Mouse (Mus musculus) erythroblast, embryonic 14.5 days (primary cell): ENCODE measurements around the gene Uchl5. TPM values are rescaled to one million over a fixed set of nuclear protein-coding genes. Genes with fewer than 3 reads are reported as not detected.

ENCODE experiments used
- H3K27me3 ChIP-seq: 2 replicates; pipeline ENCODE4 v1.6.1; 2012; ENCODE audit warnings: inconsistent platforms; ENCODE audit not compliant: control insufficient read depth
- H3K36me3 ChIP-seq: 2 replicates; pipeline ENCODE4 v1.6.1; 2012; ENCODE audit warnings: mild to moderate bottlenecking, inconsistent platforms; ENCODE audit not compliant: control insufficient read depth
- H3K4me1 ChIP-seq: 2 replicates; pipeline ENCODE4 v1.6.1; 2012; ENCODE audit warnings: inconsistent platforms; ENCODE audit not compliant: control insufficient read depth
- H3K4me3 ChIP-seq: replicated peaks from 2 replicates; pipeline ENCODE3; 2012; ENCODE audit warnings: moderate library complexity, mild to moderate bottlenecking, inconsistent platforms
- H3K9me3 ChIP-seq: 2 replicates; pipeline ENCODE4 v1.6.1; 2012; ENCODE audit warnings: low read length, inconsistent platforms, mixed read lengths; ENCODE audit not compliant: control insufficient read depth
- GATA1 ChIP-seq: IDR thresholded peaks from 2 replicates; pipeline ENCODE4 v1.6.1; 2012; ENCODE audit warnings: low read length, inconsistent platforms, mixed read lengths
- TAL1 ChIP-seq: IDR thresholded peaks from 3 replicates; pipeline ENCODE4 v1.6.1; 2012; ENCODE audit warnings: low read length, inconsistent platforms, mixed read lengths
- polyA plus RNA-seq: library from polyadenylated mRNA; stranded (reverse); fragments of >175 nt; gene quantifications from 2 replicates; pipeline ENCODE4 v1.2.3, GENCODE M21; 2012

Uchl5 gene
- polyA plus RNA-seq, 1 experiment = 7.8 TPM

GRCm38 (mm10) chr1:143741331-143741730 lies 35.7 kb upstream of the Uchl5 start:
- Histone ChIP-seq H3K27me3 (no peaks in the 10 kb centered on the region), H3K9me3 (no peaks in the 10 kb centered on the region), H3K36me3 (peaks cover 36% of the 10 kb centered on the region), H3K4me3 (no peak overlapping the region), H3K4me1 (peaks cover 37% of the 10 kb centered on the region)
- no peak for TF ChIP-seq TAL1
- no peak for TF ChIP-seq GATA1

GRCm38 (mm10) chr1:143742186-143742585 lies 34.9 kb upstream of the Uchl5 start:
- peaks cover 44% of the 10 kb centered on the region for H3K36me3 ChIP-seq
- no peak overlapping the region for H3K4me3 ChIP-seq
- H3K9me3 ChIP-seq = no peaks in the 10 kb centered on the region
- no peaks in the 10 kb centered on the region for H3K27me3 ChIP-seq
- no peak for TF ChIP-seq GATA1
- peaks cover 37% of the 10 kb centered on the region for H3K4me1 ChIP-seq

- Histone ChIP-seq H3K36me3 (peaks cover 54% of the 10 kb centered on the region), H3K27me3 (no peaks in the 10 kb centered on the region), H3K4me3 (no peak overlapping the region), H3K4me1 (peaks cover 21% of the 10 kb centered on the region), H3K9me3 (no peaks in the 10 kb centered on the region)
- no peak for TF ChIP-seq TAL1
Observed at GRCm38 (mm10) chr1:143745871-143746270, 31.2 kb upstream of the Uchl5 start.

GRCm38 (mm10) chr1:143762159-143762558 lies 14.9 kb upstream of the Uchl5 start:
- H3K4me1 ChIP-seq = no peaks in the 10 kb centered on the region
- no peaks in the 10 kb centered on the region for H3K9me3 ChIP-seq
- no peak overlapping the region for H3K4me3 ChIP-seq
- no peak for TF ChIP-seq GATA1
- TF ChIP-seq TAL1 = no peak
- H3K36me3 ChIP-seq = no peaks in the 10 kb centered on the region; the same call in 1 of the 2 replicates
- no peaks in the 10 kb centered on the region for H3K27me3 ChIP-seq

- no peaks in the 10 kb centered on the region; the same call in 1 of the 2 replicates for H3K36me3 ChIP-seq
Observed at GRCm38 (mm10) chr1:143764443-143764842, 12.6 kb upstream of the Uchl5 start.

GRCm38 (mm10) chr1:143765801-143766200 lies 11.3 kb upstream of the Uchl5 start:
- no peak for TF ChIP-seq GATA1
- no peak for TF ChIP-seq TAL1
- no peak overlapping the region for H3K4me3 ChIP-seq

More at GRCm38 (mm10) chr1:143764443-143764842, 12.6 kb upstream of the Uchl5 start:
- Histone ChIP-seq H3K4me3 (no peak overlapping the region), H3K9me3 (no peaks in the 10 kb centered on the region), H3K4me1 (no peaks in the 10 kb centered on the region), H3K27me3 (no peaks in the 10 kb centered on the region)
- TF ChIP-seq GATA1 = no peak
- no peak for TF ChIP-seq TAL1

GRCm38 (mm10) chr1:143766238-143766637 lies 10.8 kb upstream of the Uchl5 start:
- TF ChIP-seq GATA1 (no peak), TAL1 (no peak)
- H3K36me3 ChIP-seq = no peaks in the 10 kb centered on the region

More at GRCm38 (mm10) chr1:143765801-143766200, 11.3 kb upstream of the Uchl5 start:
- Histone ChIP-seq H3K4me1 (no peaks in the 10 kb centered on the region), H3K36me3 (no peaks in the 10 kb centered on the region), H3K9me3 (no peaks in the 10 kb centered on the region), H3K27me3 (no peaks in the 10 kb centered on the region)

GRCm38 (mm10) chr1:143770444-143771109 lies 6.5 kb upstream of the Uchl5 start:
- Histone ChIP-seq H3K4me1 (peaks cover 3% of the 10 kb centered on the region), H3K9me3 (no peaks in the 10 kb centered on the region), H3K36me3 (no peaks in the 10 kb centered on the region), H3K27me3 (peaks cover 31% of the 10 kb centered on the region), H3K4me3 (no peak overlapping the region)
- no peak for TF ChIP-seq TAL1
- no peak for TF ChIP-seq GATA1

More at GRCm38 (mm10) chr1:143766238-143766637, 10.8 kb upstream of the Uchl5 start:
- Histone ChIP-seq H3K27me3 (no peaks in the 10 kb centered on the region), H3K4me1 (no peaks in the 10 kb centered on the region), H3K4me3 (no peak overlapping the region), H3K9me3 (no peaks in the 10 kb centered on the region)

- TF ChIP-seq TAL1 = no peak
- TF ChIP-seq GATA1 = no peak
- peaks cover 43% of the 10 kb centered on the region for H3K27me3 ChIP-seq
- H3K4me3 ChIP-seq = no peak overlapping the region
- H3K9me3 ChIP-seq = no peaks in the 10 kb centered on the region
- no peaks in the 10 kb centered on the region for H3K36me3 ChIP-seq
- peaks cover 18% of the 10 kb centered on the region for H3K4me1 ChIP-seq
Observed at GRCm38 (mm10) chr1:143773082-143773481, 4.0 kb upstream of the Uchl5 start.
